Mouse (Mus musculus) liver, adult 2 months (tissue): Measurements from ENCODE around the gene B3gnt2.

Experiments
- CTCF ChIP-seq: fragments of 200-500 bp; IDR thresholded peaks from 2 replicates; pipeline ENCODE4 v1.5.1; 2011; ENCODE audit warnings: low read depth, low read length, control low read depth
- POLR2A ChIP-seq: fragments of 200-500 bp; IDR thresholded peaks from 2 replicates; pipeline ENCODE4 v1.6.1; 2011; ENCODE audit warnings: low read length, control low read depth; ENCODE audit not compliant: insufficient read depth; ENCODE audit errors: extremely low read depth

DNA sequence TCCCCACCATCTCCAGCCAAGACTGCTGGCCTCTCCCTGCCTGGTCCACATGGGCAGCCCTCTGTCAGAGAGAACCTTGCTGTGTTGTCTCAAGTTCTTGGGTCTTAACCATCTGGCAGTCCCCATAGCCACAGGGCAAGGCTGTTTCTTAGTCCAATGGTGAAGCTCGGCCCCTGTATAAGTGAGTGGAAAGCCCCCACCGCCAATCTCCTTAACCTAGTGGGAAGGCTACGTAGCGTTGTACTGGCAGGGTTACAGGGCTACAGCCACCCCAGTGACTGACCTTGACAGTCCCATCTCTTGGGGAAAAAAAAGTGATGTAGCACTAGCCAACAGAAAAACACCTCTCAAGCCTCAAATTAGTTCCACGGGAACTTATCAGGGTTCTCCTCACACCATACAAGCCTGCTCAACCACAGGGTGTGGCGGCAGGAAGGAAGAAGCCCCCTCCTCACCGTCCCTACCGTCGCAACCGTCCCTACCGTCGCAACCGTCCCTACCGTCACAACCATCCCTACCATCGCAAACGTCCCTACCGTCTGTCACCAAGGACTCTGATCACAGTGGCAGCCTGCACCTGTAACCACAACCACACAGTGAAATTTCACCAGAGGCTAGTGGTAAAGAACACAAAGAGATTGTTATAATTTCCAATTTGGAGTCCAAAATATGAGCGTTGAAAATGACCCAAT is 98.4 kb downstream of the B3gnt2 start:
- no peak for TF ChIP-seq CTCF
- TF ChIP-seq POLR2A = no peak
